Mouse (Mus musculus) gastrocnemius, postnatal 4 days (tissue): ENCODE measurements around the gene Vps37c. TPM values are rescaled to one million over a fixed set of nuclear protein-coding genes. Genes with fewer than 3 reads are reported as not detected.

Experiments
- DNase-seq, 2 experiments: peaks; one replicate each; pipeline ENCODE4 v3.0.0; 2021 to 2022; ENCODE audit warnings: low spot score in 2 of 2, mixed read lengths in 2 of 2
- total RNA-seq, 2 experiments: library from RNA; stranded (reverse); gene quantifications; 2 replicates each; pipeline ENCODE4 v1.2.3; 2021

Gene Vps37c
- total RNA-seq, 2 experiments from 2014 or later, result 24.8 to 25.0 TPM

DNA sequence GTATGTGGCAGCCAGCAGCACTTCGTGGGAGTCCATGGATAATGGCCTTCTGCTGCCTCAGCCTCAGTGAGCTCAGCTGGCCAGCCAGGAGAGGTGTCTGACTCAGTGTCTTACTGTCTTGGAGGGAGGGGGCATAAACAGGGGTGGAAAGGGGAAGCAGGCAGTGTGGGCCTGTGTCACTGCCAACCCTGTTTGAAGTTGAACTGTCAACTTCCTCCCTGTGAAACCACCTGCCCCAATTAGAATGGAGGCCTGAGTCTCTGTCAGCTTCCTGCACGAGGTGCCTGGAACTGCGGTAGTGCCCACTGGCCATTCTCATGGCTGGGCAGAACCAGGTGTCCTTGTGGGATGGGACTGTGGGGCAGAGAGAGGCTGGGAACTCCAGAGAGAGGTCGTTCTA is 50.3 kb downstream of the Vps37c start, which contains the start of gene Cd5:
Gene Cd5 (minus strand): TSS at position 192 of the 400 bp plus-strand sequence.
- DNase-seq, result no peak

DNA sequence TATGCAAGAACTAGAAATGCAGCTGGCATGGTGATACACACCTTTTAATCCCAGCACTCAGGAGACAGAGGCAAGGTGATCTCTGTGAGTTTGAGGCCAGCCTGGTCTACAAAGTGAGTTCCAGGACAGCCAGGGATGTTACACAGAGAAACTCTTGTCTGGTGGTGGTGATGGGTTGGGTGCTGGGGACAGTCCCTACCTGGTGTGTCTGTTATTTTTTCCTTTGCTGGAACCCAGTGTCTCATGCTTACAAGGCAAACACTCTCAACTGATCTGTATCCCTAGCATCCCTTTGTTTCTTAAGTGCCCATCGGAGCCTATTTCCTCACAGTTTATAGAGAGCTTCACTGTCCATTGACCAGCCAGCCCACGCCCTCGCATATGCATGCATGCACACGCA is 51.4 kb downstream of the Vps37c start:
- DNase-seq, result no peak

DNA sequence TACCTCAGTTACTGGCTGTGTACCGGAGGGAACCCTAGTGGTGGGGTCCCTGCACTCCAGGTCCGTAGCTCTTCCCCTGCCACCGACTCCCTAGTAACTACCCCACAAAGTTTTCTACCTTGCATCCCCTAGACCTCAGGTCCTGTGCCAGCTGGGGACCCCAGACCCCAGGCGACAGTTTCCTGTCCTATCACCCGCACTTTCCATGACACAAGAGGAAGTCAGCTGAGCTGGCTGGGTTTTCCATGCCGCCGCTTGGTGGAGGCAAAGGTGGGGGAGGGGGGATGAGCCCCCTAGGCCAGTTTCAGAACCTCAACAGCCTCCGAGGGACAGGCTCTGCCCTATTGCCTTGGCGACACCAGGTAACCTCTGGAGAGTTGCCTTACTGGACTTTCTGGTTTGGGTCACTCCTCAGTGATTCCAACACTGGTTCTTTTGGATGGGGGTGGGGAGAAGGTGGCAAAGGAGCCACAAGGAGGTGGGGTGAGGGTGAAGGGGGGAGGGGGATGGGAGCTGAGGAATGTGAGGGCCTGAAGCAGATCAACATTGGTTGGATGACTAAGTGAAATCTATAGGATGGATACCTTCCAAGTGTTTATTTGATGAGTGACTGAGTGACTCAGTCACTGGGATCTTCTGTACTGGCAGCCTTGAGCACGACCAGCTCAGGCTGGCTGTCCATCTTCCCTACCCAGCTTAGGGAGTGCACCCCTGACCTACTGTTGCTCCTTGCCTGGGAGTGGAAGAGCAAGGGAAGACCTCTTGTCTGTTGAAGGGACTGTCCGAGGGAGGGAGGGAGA is 52.3 kb downstream of the Vps37c start:
- DNase-seq, result no peak

GRCm38 (mm10) chr19:10742145-10742544 is 53.6 kb downstream of the Vps37c start:
- DNase-seq, result no peak

- DNase-seq, result no peak
These were observed 54.0 kb downstream of the Vps37c start for GRCm38 (mm10) chr19:10742565-10742964.

GRCm38 (mm10) chr19:10747182-10747581 is 58.6 kb downstream of the Vps37c start:
- no peak for DNase-seq

DNA sequence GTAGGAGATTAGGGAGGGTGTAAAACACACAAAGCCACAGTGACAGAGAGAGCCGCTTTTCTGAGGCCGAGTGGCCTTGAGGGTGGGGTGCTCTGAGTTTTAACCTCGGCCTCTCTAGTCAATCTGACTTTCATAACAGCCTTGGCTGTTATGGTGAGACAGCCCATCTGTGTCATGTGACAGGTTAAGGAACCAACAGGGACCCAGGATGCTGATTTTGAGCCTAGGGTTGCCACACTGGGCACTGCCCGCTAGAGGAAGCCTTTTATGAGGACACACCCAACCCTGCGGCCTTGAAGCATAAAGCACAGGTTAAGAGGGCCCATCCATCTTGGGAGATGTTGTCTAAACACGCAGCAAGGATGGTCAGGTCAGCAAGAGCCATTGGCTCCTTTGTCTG is 59.2 kb downstream of the Vps37c start:
- DNase-seq, result no peak

DNA sequence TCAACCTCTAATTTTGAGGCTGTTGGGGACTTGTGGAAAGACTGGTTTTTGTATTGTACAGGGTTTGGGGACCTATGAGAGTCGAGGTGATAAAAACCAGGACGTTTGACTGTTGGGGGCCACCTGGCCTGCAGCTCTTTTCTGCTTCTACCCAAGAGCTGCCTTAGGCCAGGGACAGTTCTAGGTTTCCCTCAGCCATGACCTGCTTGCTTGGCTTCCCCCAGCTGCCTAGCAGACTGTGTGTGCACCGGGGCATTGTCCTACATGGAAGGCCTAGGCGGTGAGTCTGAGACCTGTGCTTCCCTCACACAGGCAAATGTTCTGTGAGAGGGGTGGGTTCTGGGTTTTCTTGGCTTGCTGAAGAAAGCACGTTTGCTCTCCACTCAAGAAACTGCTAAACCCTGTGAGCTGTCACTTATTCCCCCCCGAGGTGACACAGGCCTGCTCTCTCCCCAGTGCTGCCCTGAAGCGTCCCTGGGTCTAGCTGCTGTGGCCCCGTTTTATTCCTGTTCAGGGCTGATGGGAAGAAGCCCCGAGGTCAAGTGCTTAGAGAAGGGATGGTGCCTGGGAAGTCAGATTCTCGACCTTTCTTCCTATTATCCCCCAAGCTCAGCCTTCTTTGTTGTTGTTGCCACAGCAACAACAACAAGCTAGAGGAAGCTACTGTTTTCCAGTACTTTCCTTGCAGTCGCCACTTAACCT is 60.0 kb downstream of the Vps37c start:
- no peak for DNase-seq

GRCm38 (mm10) chr19:10749295-10749694 is 60.8 kb downstream of the Vps37c start:
- DNase-seq, result no peak

DNA sequence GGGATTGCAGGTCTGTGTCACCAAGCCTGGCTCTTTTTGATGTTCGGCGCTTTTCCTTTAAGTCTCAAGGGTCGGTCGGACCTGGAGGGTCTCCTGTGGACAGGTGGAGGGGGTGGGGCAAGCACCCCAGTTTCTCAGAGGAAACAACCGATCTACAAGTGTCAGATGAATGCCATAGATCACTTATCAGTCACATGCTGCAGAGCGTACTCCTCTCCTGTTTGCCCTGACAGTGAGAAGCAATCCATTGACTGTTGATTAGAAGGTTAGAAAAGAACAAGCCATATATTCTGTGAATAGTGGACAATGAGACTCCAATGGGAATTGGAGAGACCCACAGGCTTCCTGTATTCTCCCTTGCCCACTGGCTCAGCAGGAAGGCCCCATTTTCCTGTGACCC is 61.6 kb downstream of the Vps37c start:
- no peak for DNase-seq

- no peak for DNase-seq
These were observed 63.1 kb downstream of the Vps37c start for GRCm38 (mm10) chr19:10751607-10752006.

DNA sequence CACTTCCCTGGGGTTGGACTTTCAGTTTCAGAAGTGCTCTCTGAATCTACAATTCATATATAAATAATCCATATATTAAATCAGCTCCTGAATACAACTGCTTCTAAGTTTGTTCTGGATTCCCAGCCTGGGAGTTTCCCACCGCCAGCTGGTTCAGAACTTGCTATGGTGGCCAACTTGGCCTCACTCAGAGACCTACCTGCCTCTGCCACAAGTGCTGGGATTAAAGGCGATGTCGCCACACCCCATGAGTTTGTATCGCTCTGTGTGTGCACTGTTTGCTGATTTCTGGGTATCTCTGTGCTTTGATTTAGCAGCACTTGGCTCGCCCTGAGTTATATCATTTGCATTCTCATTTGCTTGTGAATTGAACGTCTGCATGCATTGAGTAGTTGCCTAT is 63.6 kb downstream of the Vps37c start:
- DNase-seq, result no peak

DNA sequence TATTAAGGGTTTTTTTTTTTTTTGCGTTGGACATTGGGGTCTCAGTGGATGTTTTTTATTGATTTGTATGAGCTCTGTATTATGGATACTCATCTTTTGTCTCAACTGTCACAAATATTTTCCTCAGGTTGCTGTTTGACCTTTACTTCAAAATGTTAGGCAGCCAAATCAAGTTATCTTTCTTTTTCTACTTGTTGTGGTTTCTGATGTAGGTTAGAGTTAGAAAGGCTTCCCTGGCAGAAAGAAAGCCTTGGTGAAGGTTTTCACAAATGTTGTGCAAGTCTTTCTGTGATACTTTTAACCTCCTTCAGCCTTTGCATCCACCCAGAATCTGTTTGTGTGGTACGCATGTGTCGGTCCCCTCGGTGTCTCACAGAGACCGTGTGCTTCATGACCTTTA is 64.1 kb downstream of the Vps37c start:
- no peak for DNase-seq

DNA sequence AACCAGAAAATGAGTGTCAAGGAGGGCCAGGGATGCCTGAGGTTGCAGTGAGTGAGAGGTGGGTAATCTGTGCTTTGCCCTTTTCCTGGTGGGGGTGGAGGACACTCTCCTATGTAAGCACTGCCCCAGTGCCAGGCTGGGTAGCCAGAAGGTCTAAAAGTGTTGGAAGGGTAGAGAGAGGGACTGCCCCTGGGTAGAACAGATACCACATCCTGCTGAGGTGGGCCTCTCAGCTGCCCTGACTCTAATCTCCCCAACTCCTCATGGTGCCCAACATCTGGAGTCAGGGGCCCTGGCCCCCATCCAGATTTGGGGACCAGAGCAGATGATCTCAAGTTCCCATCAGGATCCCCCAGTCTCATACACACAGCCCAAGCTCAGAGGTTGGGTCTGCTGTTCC is 68.6 kb downstream of the Vps37c start:
- DNase-seq, result no peak

GRCm38 (mm10) chr19:10757526-10757925 is 69.0 kb downstream of the Vps37c start:
- DNase-seq, result no peak

GRCm38 (mm10) chr19:10758708-10759107 is 70.2 kb downstream of the Vps37c start:
- DNase-seq, result no peak

DNA sequence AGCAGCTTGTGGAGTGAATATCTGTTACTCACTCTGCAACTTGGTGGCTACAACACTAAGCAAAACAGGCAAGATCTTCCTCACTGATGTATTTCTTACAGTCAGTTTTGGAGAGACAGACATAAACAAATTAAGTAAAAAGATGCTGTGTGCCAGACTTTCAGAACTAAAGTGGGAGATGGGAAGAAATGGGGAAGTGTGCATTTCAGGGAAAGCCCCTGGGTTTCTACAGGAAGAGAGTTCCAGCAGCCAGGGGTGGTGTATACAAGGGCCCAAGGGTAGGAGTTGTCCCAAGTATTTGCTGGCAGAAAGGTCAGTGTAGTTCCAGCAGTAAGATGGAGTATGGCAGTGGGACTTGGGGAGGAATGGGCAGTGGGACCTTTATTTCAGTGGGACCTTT is 71.0 kb downstream of the Vps37c start:
- no peak for DNase-seq

- peak in 1 of 2 experiments; percentile 50 for DNase-seq
These were observed 71.7 kb downstream of the Vps37c start for GRCm38 (mm10) chr19:10759983-10760831.

- no peak for DNase-seq
These were observed 73.4 kb downstream of the Vps37c start for GRCm38 (mm10) chr19:10761794-10762415.

GRCm38 (mm10) chr19:10762468-10762867 is 73.9 kb downstream of the Vps37c start:
- no peak for DNase-seq

GRCm38 (mm10) chr19:10763381-10764031 is 75.0 kb downstream of the Vps37c start:
- DNase-seq, result no peak
